Mouse (Mus musculus) hindbrain, embryonic 16.5 days (tissue): ENCODE measurements around the gene Icam5. TPM values are rescaled to one million over a fixed set of nuclear protein-coding genes. Genes with fewer than 3 reads are reported as not detected.
"Not testable (repeated sequence)": the region's sequence is repeated elsewhere in the genome, so short reads cannot be mapped to it uniquely, and the experiment has no call there.

ENCODE experiments used
- ATAC-seq: fragments of 200-750 bp; cut with Nextera tagmentation; 2 replicates; pipeline ENCODE4 v1.8.0; 2017; ENCODE audit warnings: moderate TSS enrichment, moderate library complexity
- H3K27ac ChIP-seq: fragments of 300-500 bp; sonication (generic); 2 replicates; pipeline ENCODE4 v1.5.1; 2014; ENCODE audit warnings: low read depth, mild to moderate bottlenecking, control low read depth, low read length, moderate library complexity
- H3K27me3 ChIP-seq: fragments of 300-500 bp; sonication (generic); replicated peaks from 2 replicates; pipeline ENCODE4 v1.6.1; 2014; ENCODE audit warnings: low read length; ENCODE audit not compliant: control insufficient read depth, insufficient read depth
- H3K36me3 ChIP-seq: fragments of 300-500 bp; sonication (generic); 2 replicates; pipeline ENCODE4 v1.6.1; 2014; ENCODE audit warnings: mild to moderate bottlenecking, low read length, moderate library complexity, mixed read lengths; ENCODE audit not compliant: control insufficient read depth, insufficient read depth
- H3K4me1 ChIP-seq: fragments of 300-500 bp; sonication (generic); 2 replicates; pipeline ENCODE4 v1.6.1; 2014; ENCODE audit warnings: low read depth, low read length; ENCODE audit not compliant: control insufficient read depth, insufficient read depth
- H3K4me2 ChIP-seq: fragments of 300-500 bp; sonication (generic); 2 replicates; pipeline ENCODE4 v1.6.1; 2014; ENCODE audit warnings: mild to moderate bottlenecking, low read length, control low read depth, moderate library complexity
- H3K4me3 ChIP-seq: fragments of 300-500 bp; sonication (generic); 2 replicates; pipeline ENCODE4 v1.5.1; 2014; ENCODE audit warnings: mild to moderate bottlenecking, low read length, control low read depth, moderate library complexity
- H3K9ac ChIP-seq: fragments of 300-500 bp; sonication (generic); 2 replicates; pipeline ENCODE4 v1.6.1; 2014; ENCODE audit warnings: low read depth, mild to moderate bottlenecking, control low read depth, low read length, moderate library complexity
- H3K9me3 ChIP-seq: fragments of 300-500 bp; sonication (generic); 2 replicates; pipeline ENCODE4 v1.6.1; 2014; ENCODE audit warnings: mild to moderate bottlenecking, low read length, moderate library complexity; ENCODE audit not compliant: control insufficient read depth
- WGBS: fragments of 180-500 bp; shearing (Covaris S2); extraction: QIAGEN DNeasy Blood & Tissue Kit; methylation state at CpG from one replicate; pipeline ENCODE4 v1.1.7; 2014; 5-methylcytosine and 5-hydroxymethylcytosine counted together
- polyA plus RNA-seq: library from polyadenylated mRNA; unstranded; fragments of >200 nt; fragmentation: Nextera tagmentation; extraction: Ambion mirVana; gene quantifications from 2 replicates; pipeline ENCODE4 v1.2.1, GENCODE M21; 2015

Icam5 gene
- polyA plus RNA-seq, 1 experiment from 2014 or later, result 3.2 TPM

DNA sequence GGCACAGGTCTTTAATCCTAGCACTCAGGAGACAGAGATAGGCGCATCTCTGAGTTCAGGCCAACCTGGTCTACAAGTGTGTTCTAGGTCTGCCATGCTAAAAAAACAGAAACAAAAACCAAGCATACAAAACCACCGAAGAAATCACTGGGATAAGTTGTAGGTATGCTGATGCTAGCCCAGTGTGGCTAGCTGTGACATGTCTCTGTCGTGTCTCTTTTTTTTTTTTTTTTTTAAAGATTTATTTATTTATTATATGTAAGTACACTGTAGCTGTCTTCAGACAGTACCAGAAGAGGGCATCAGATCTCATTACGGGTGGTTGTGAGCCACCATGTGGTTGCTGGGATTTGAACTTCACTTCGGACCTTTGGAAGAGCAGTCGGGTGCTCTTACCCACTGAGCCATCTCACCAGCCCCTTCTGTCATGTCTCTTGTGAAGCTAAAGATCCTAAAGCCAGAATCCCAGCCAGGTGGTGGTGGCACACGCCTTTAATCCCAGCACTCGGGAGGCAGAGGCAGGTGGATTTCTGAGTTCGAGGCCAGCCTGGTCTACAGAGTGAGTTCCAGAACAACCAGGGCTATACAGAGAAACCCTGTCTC, 20.8 kb upstream of the Icam5 start:
- not testable (repeated sequence) for H3K4me2 ChIP-seq, H3K9ac ChIP-seq, ATAC-seq, H3K4me3 ChIP-seq, H3K9me3 ChIP-seq, H3K4me1 ChIP-seq, H3K27ac ChIP-seq
- Histone ChIP-seq H3K27me3 (peaks cover 15% of the 10 kb centered on the region), H3K36me3 (peaks cover 26% of the 10 kb centered on the region)
- 76% methylated on average over 9 of the region's 9 CpGs for WGBS

DNA sequence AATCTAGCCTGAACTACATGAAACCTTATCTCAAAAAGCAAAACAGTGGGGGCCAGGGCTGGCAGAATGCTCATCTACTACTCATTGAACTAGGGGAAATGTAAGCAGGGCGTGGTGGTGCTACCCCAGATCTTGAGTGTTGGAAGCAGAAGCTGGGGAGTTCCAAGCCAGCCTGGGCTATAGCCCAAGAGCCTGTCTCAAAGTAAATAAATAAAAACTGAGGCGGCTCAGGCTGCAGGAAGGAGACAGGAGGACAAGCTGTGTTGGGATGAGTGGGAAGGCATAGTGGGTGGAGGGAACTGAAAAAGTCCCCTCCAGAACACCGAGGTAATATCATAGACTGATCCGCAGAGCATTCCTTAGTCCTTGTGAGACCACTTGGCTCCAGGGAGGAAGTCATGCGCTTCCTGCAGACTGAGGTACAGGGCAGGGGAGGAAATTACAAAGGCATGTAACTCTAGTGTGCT, 20.0 kb upstream of the Icam5 start:
- Histone ChIP-seq H3K4me3 (no peak overlapping the region), H3K27ac (no peak overlapping the region), H3K27me3 (peaks cover 22% of the 10 kb centered on the region), H3K9me3 (no peaks in the 10 kb centered on the region), H3K4me1 (no peaks in the 10 kb centered on the region), H3K9ac (no peak overlapping the region), H3K36me3 (peaks cover 20% of the 10 kb centered on the region), H3K4me2 (no peak overlapping the region)
- no peak for ATAC-seq
- WGBS, result 70% methylated on average over 5 of the region's 5 CpGs

DNA sequence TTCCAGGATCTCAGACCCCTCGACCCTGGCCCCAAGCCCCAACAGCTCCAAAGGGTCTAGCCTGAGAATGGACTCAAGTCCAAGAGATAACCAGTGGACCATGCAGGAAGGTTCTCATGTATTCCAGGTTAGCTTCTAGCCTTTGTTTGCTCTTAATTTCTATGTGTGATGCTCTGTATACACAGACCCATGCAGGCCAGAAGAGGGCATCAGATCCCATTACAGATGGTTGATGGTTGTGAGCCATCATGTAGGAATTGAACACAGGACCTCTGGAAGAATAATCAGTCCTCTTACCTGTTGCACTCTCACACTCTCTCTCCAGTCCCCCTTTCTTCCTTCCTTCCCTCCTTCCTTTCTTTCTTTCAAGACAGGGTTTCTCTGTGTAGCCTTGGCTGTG, 19.5 kb upstream of the Icam5 start:
- WGBS, result 50% methylated on average over 1 of the region's 1 CpGs

DNA sequence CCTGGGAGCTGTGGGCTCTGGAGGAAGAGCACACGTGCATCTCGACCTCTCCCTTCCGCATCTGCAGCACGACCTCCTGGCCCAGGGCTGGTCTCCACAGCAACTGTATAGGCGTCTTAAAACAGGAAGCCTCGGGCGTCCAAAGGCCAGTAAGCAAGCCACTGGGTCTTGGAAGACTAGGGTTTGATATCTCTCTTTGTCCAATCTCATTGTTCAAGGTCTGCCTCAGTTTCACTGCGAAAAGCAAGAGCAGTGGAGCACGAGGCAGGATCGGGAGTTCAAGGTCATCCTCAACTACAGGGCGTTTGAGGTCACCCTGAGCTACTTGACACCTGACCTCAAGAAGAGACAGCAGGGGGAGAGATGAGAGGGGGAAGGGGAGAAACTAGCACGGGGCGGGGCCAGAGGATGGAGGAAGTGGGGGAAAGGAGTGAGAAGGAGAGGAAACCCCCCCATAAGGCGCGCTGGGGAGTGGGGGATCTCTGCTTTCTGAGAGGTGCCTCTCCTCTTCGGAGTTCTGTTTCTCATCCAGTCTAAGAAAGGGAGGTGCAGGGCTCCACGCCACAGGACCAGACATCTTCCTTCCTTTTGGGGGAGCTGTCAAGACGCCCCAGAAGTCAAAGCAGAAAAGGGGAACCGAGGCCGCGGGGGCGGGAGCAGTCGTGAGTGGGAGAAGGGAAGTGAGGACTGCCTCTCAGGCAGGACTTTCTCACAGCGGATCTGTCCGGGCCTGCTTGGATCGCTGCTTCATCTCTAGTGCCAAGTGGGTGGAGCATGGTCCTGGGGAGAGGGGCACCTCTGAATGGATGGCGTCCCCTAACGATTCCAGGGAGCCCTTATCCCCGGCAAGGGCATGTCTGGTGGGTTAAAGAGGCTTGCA, 16.9 kb upstream of the Icam5 start:
- no peak for ATAC-seq

More for the DNA sequence above, 19.5 kb upstream of the Icam5 start:
- Histone ChIP-seq H3K4me3 (no peak overlapping the region), H3K4me1 (no peaks in the 10 kb centered on the region), H3K36me3 (peaks cover 15% of the 10 kb centered on the region), H3K4me2 (no peak overlapping the region), H3K27ac (no peak overlapping the region), H3K27me3 (peaks cover 26% of the 10 kb centered on the region), H3K9me3 (no peaks in the 10 kb centered on the region), H3K9ac (no peak overlapping the region)
- ATAC-seq, result no peak

DNA sequence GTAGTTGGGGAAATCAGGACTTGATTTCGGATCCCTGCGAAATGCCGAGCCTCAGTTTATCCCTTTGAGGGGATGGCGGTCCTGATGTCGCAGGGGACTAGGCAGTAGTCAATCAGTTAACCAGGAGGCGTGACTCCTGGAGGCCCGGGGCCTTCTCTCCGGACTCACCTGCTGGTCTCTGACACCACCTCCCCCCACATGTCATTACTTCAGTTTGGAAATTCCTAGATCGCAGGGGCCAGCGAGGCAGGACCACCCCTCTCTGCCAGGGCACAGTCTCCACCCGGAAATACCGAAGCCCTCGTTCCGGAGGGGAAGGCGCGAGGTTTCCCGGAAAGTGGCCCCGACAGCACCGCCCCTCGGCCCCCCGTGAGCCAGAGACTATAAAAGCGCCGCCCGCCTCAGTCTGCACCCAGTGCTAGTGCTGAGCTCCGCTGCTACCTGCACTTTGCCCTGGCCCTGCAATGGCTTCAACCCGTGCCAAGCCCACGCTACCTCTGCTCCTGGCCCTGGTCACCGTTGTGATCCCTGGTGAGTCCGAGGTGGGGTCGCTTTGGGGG, 16.2 kb upstream of the Icam5 start, which contains the start of gene Icam1:
Gene Icam1, plus strand, starts transcription at position 415 of the 560 bp plus-strand sequence.
- H3K9ac ChIP-seq, result peak within 1 kb of the TSS; percentile 8; the same call in 1 of the 2 replicates
- no peaks in the 10 kb centered on the region for H3K4me1 ChIP-seq
- no peaks in the 10 kb centered on the region for H3K9me3 ChIP-seq
- H3K4me2 ChIP-seq, result peak within 1 kb of the TSS; percentile 42
- H3K36me3 ChIP-seq, result no peaks in the 10 kb centered on the region
- ATAC-seq, result no peak
- H3K4me3 ChIP-seq, result peak within 1 kb of the TSS; percentile 19
- no peak within 1 kb of the TSS for H3K27ac ChIP-seq
- under 1% methylated on average over 30 of the region's 30 CpGs for WGBS
- H3K27me3 ChIP-seq, result peaks cover 39% of the 10 kb centered on the region

More for the DNA sequence above, 16.9 kb upstream of the Icam5 start:
- Histone ChIP-seq H3K4me3 (peak overlapping the region; percentile 19), H3K4me1 (no peaks in the 10 kb centered on the region), H3K9ac (peak overlapping the region; percentile 8; the same call in 1 of the 2 replicates), H3K27ac (no peak overlapping the region), H3K36me3 (no peaks in the 10 kb centered on the region), H3K4me2 (peak overlapping the region; percentile 42), H3K9me3 (no peaks in the 10 kb centered on the region), H3K27me3 (peaks cover 39% of the 10 kb centered on the region)
- 3% methylated on average over 29 of the region's 29 CpGs for WGBS

DNA sequence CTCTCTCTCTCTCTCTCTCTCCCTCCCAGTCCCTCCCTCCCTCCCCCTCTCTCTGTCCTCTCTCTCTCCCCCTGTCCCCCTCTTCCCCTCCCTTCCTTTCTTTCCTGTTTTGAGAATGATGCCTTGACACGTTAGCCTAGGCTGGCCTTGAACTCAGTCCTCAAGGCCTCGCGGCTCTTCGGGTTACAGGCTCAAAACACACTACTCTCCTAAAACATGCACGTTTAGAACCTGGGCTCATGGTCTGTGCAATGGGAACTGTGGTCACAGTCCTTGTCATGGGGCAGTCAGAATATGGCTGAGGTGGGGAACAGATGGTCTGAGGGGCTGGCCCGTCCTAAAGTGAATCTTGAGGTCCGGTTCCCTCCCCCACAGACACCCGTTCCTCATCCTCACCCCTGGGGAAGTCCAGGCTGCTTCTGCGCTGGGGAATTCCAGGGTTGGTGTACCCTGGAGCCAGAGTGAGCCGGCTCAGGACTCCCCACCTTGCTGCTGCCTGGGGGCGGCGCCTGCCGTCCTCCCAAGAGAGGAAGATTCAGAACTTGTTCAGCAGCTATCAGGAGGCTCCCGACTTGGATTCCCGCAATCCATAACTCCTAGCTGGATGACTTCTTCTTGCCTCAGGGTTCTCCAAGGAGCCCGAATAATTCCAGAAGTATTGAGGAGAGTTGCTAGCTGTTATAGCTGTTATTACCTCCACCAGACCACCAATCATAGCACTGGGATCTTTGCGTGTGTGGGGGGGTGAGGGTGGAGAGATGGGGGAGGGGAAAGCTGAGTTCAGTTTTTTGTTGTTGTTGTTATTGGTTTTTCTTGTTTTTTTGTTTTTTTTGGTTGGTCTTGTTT, 15.3 kb upstream of the Icam5 start:
- WGBS, result 5% methylated on average over 17 of the region's 17 CpGs
- Histone ChIP-seq H3K27ac (no peak overlapping the region), H3K36me3 (no peaks in the 10 kb centered on the region), H3K27me3 (peaks cover 39% of the 10 kb centered on the region), H3K9ac (no peak overlapping the region), H3K4me3 (peak overlapping the region; percentile 19; the same call in 1 of the 2 replicates), H3K9me3 (no peaks in the 10 kb centered on the region), H3K4me2 (peak overlapping the region; percentile 10; the same call in 1 of the 2 replicates), H3K4me1 (no peaks in the 10 kb centered on the region)
- ATAC-seq, result no peak

DNA sequence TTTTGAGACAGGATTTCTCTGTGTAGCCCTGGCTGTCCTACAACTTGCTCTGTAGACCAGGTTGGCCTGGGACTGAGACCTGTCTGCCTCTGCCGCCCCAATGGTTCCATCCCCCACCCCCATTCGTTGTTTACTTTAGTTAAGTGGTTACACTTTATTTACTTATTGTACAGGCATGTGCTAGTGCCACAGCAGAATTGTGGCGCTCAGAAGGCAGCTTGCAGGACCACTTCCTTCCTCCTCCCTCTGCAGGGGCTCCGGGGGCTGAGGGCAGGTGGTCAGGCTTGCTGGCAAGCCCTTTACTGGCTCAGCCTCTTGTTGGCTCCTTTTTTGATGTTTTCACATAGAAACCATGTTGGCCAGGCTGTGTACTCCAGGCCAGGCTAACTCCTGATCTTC, 14.7 kb upstream of the Icam5 start:
- WGBS, result 33% methylated on average over 4 of the region's 4 CpGs
- no peaks in the 10 kb centered on the region for H3K36me3 ChIP-seq
- H3K9ac ChIP-seq, result no peak overlapping the region
- H3K9me3 ChIP-seq, result no peaks in the 10 kb centered on the region
- H3K4me1 ChIP-seq, result no peaks in the 10 kb centered on the region
- H3K4me3 ChIP-seq, result no peak overlapping the region
- peaks cover 39% of the 10 kb centered on the region for H3K27me3 ChIP-seq
- no peak overlapping the region for H3K4me2 ChIP-seq
- no peak overlapping the region for H3K27ac ChIP-seq
- ATAC-seq, result no peak

DNA sequence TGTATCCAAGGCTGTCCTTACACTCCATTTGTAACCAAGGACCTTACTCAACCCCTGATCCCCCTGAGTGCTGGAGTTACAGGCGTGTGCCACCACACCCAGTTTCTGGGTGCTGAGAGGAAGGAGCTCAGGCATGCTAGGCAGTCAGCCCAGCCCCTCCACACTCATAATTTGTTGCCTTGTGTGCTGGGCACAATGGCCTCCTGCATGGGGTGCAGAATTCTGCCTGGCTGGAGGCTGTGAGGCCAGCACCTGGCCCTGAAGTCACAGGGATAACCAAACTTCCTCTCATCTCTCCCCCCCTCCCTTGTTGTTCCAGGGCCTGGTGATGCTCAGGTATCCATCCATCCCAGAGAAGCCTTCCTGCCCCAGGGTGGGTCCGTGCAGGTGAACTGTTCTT, 13.3 kb upstream of the Icam5 start:
- H3K4me3 ChIP-seq, result no peak overlapping the region
- ATAC-seq, result no peak
- no peaks in the 10 kb centered on the region for H3K4me1 ChIP-seq
- peaks cover 39% of the 10 kb centered on the region for H3K27me3 ChIP-seq
- no peak overlapping the region for H3K27ac ChIP-seq
- no peak overlapping the region for H3K4me2 ChIP-seq
- H3K9ac ChIP-seq, result no peak overlapping the region
- WGBS, result 86% methylated on average over 2 of the region's 2 CpGs
- H3K36me3 ChIP-seq, result no peaks in the 10 kb centered on the region
- H3K9me3 ChIP-seq, result no peaks in the 10 kb centered on the region
